Mouse (Mus musculus): Measurements from ENCODE around the gene Gm43518.

GRCm38 (mm10) chr5:123884332-123884731, 42.9 kb upstream of the Gm43518 start:
- TF ChIP-seq CTCF (IDR thresholded peaks at IDR 0.05; ENCODE audit: insufficient read depth, low read depth, low read length) = no peak
- TF ChIP-seq POLR2A (IDR thresholded peaks at IDR 0.05; ENCODE audit: insufficient read depth, low read depth, low read length) = no peak

All from olfactory bulb, adult 2 months (tissue).